Mouse (Mus musculus): ENCODE data around the gene Ttc30a1.

Gene Ttc30a1

GRCm38 (mm10) chr2:75929786-75930444, 51.9 kb downstream of the Ttc30a1 start:
- no peak for DNase-seq (ENCODE audit: low spot score)

- no peak for DNase-seq (ENCODE audit: low spot score)
Measured at GRCm38 (mm10) chr2:75929141-75929540, 52.6 kb downstream of the Ttc30a1 start.
